Mouse (Mus musculus): ENCODE results near the gene Fam102a. TPM values are rescaled to one million over a fixed set of nuclear protein-coding genes. Genes with fewer than 3 reads are reported as not detected.

Gene Fam102a
- polyA plus RNA-seq, 1 experiment = 1.8 TPM

GRCm38 (mm10) chr2:32551236-32551635 is 16.1 kb downstream of the Fam102a start:
- H3K9me3 ChIP-seq = no peaks in the 10 kb centered on the region
- H3K4me3 ChIP-seq (replicated peaks) = no peak overlapping the region
- peaks cover 42% of the 10 kb centered on the region for H3K4me1 ChIP-seq
- TF ChIP-seq FLI1 (IDR thresholded peaks at IDR 0.05; ENCODE audit: low read length) = no peak
- TF ChIP-seq GATA1 (IDR thresholded peaks at IDR 0.05; ENCODE audit: borderline replicate concordance, low read length) = no peak
- H3K27me3 ChIP-seq (replicated peaks) = peaks cover 45% of the 10 kb centered on the region
- H3K36me3 ChIP-seq (replicated peaks; ENCODE audit: low read length) = no peaks in the 10 kb centered on the region

- Histone ChIP-seq H3K4me3 (replicated peaks) (peak overlapping the region; percentile 77), H3K9me3 (no peaks in the 10 kb centered on the region), H3K27me3 (replicated peaks) (peaks cover 42% of the 10 kb centered on the region), H3K4me1 (peaks cover 45% of the 10 kb centered on the region), H3K36me3 (replicated peaks; ENCODE audit: low read length) (no peaks in the 10 kb centered on the region)
- no peak for TF ChIP-seq GATA1 (IDR thresholded peaks at IDR 0.05; ENCODE audit: borderline replicate concordance, low read length)
Observed at GRCm38 (mm10) chr2:32553592-32554148, 18.5 kb downstream of the Fam102a start.

GRCm38 (mm10) chr2:32555484-32555883 is 20.4 kb downstream of the Fam102a start:
- H3K4me3 ChIP-seq (replicated peaks) = no peak overlapping the region
- H3K9me3 ChIP-seq = no peaks in the 10 kb centered on the region
- no peak for TF ChIP-seq GATA1 (IDR thresholded peaks at IDR 0.05; ENCODE audit: borderline replicate concordance, low read length)
- TF ChIP-seq FLI1 (IDR thresholded peaks at IDR 0.05; ENCODE audit: low read length) = no peak
- H3K27me3 ChIP-seq (replicated peaks) = peaks cover 40% of the 10 kb centered on the region
- H3K4me1 ChIP-seq = peaks cover 36% of the 10 kb centered on the region
- H3K36me3 ChIP-seq (replicated peaks; ENCODE audit: low read length) = no peaks in the 10 kb centered on the region

DNA sequence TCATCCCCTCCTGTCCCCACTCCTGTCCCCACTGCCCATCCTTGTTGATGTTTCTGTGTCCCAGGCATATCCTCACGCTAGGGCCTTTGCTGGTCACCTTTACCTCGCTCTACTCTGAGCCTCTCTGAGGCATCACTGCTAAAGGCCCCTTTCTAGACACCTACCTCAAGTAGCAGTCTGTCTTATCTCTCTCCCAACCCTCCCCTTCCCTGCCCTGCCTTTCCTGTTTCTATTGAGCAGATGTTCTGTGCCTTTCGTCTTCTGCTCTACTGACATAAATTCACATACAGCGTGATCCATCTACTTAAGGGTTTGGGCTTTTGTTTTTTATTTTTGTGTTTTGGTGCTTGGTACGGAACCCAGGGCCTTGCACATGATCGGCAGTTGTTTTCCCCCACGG is 20.9 kb downstream of the Fam102a start:
- Histone ChIP-seq H3K27me3 (replicated peaks) (peaks cover 39% of the 10 kb centered on the region), H3K36me3 (replicated peaks; ENCODE audit: low read length) (no peaks in the 10 kb centered on the region), H3K4me1 (peaks cover 36% of the 10 kb centered on the region), H3K9me3 (no peaks in the 10 kb centered on the region), H3K4me3 (replicated peaks) (no peak overlapping the region)
- TF ChIP-seq FLI1 (IDR thresholded peaks at IDR 0.05; ENCODE audit: low read length) (no peak), GATA1 (IDR thresholded peaks at IDR 0.05; ENCODE audit: borderline replicate concordance, low read length) (no peak)

- TF ChIP-seq GATA1 (IDR thresholded peaks at IDR 0.05; ENCODE audit: borderline replicate concordance, low read length) (no peak), FLI1 (IDR thresholded peaks at IDR 0.05; ENCODE audit: low read length) (no peak)
- Histone ChIP-seq H3K27me3 (replicated peaks) (peaks cover 46% of the 10 kb centered on the region), H3K4me3 (replicated peaks) (peak overlapping the region; percentile 4), H3K4me1 (peaks cover 22% of the 10 kb centered on the region), H3K36me3 (replicated peaks; ENCODE audit: low read length) (no peaks in the 10 kb centered on the region), H3K9me3 (no peaks in the 10 kb centered on the region)
Observed at GRCm38 (mm10) chr2:32559570-32559969, 24.4 kb downstream of the Fam102a start.

DNA sequence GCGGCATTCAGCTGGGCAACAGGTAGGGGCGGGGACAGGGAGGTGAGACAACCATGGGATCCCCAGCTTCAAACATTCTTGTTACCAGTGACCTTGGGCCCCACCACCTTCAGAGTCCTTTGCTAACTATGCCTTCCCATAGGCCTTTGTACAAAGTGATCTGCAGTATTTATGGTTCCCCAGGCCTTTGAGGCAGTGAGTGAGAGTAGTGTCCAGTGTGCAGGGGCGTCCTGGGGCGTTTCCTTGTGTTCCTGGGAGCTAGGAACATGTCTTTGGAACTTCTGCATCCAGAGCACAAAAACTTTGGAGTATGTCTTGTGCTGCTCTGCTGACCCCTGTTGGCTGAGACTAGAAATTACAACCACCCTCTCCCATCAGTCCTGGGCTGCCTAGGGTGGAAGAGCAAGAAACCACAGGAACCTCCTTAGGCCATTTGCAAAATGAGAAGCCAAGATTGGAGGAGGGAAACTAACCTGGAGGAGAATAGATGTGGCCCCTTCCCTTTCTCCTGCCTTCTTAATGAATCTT is 31.5 kb downstream of the Fam102a start:
- peaks cover 35% of the 10 kb centered on the region for H3K27me3 ChIP-seq (replicated peaks)
- H3K36me3 ChIP-seq (replicated peaks; ENCODE audit: low read length) = no peaks in the 10 kb centered on the region

GRCm38 (mm10) chr2:32568149-32568548 is 33.0 kb downstream of the Fam102a start:
- H3K9me3 ChIP-seq = no peaks in the 10 kb centered on the region
- H3K27me3 ChIP-seq (replicated peaks) = peaks cover 27% of the 10 kb centered on the region
- TF ChIP-seq GATA1 (IDR thresholded peaks at IDR 0.05; ENCODE audit: borderline replicate concordance, low read length) = no peak
- no peak for TF ChIP-seq FLI1 (IDR thresholded peaks at IDR 0.05; ENCODE audit: low read length)
- H3K4me1 ChIP-seq = peaks cover 46% of the 10 kb centered on the region
- peaks cover 13% of the 10 kb centered on the region for H3K36me3 ChIP-seq (replicated peaks; ENCODE audit: low read length)
- no peak overlapping the region for H3K4me3 ChIP-seq (replicated peaks)

More for the DNA sequence above, 31.5 kb downstream of the Fam102a start:
- TF ChIP-seq FLI1 (IDR thresholded peaks at IDR 0.05; ENCODE audit: low read length) (no peak), GATA1 (IDR thresholded peaks at IDR 0.05; ENCODE audit: borderline replicate concordance, low read length) (no peak)
- H3K9me3 ChIP-seq = no peaks in the 10 kb centered on the region
- H3K4me3 ChIP-seq (replicated peaks) = no peak overlapping the region
- H3K4me1 ChIP-seq = peaks cover 30% of the 10 kb centered on the region

GRCm38 (mm10) chr2:32568941-32569340 is 33.8 kb downstream of the Fam102a start:
- no peak for TF ChIP-seq FLI1 (IDR thresholded peaks at IDR 0.05; ENCODE audit: low read length)
- TF ChIP-seq GATA1 (IDR thresholded peaks at IDR 0.05; ENCODE audit: borderline replicate concordance, low read length) = no peak
- peaks cover 20% of the 10 kb centered on the region for H3K27me3 ChIP-seq (replicated peaks)
- H3K4me1 ChIP-seq = peaks cover 49% of the 10 kb centered on the region
- no peaks in the 10 kb centered on the region for H3K9me3 ChIP-seq
- H3K4me3 ChIP-seq (replicated peaks) = no peak overlapping the region
- H3K36me3 ChIP-seq (replicated peaks; ENCODE audit: low read length) = peaks cover 21% of the 10 kb centered on the region

DNA sequence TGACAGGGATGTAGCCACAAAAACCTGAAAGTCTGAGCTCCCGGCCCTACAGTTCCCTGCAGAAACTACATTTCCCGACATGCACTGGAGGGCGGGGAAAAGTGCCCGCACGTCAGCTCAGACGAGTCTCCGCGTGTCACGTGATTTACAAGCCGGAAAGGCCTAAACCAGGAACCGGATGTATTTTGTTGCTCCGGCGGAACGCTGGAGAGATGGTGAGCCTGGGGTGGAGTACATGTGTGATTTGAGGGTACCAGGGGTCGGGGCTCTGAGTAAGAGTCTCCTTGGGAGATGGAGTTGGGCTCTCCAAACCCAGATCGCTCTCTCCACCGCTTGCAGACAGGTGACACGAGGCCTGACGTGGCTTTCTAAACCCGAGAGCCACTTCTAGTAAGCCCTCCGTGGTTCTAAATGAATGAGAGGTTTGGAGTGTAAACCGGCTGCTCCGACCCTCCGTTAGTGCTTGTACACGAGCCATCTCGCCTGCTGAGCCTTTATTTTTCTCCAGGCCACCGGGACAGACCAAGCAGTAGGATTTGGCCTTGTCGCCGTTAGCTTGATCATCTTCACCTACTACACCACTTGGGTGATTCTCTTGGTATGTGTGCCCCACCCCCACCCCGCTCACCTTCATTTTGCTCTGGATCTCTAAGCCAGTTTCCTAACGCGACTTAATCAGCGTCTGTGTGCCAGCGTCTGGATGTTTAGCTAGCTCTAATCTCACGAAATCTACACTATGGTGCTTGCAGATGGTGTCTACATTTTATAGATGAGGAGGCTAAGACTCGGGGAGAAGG is 35.8 kb downstream of the Fam102a start, which contains the start of gene Dpm2:
TSS of gene Dpm2 (plus strand) at position 161 of the 797 bp plus-strand sequence.
- Histone ChIP-seq H3K4me1 (peaks cover 63% of the 10 kb centered on the region), H3K36me3 (replicated peaks; ENCODE audit: low read length) (peaks cover 28% of the 10 kb centered on the region), H3K4me3 (replicated peaks) (peak within 1 kb of the TSS; percentile 96), H3K27me3 (replicated peaks) (peaks cover 14% of the 10 kb centered on the region), H3K9me3 (no peaks in the 10 kb centered on the region)
- no peak for TF ChIP-seq GATA1 (IDR thresholded peaks at IDR 0.05; ENCODE audit: borderline replicate concordance, low read length)
- peak; percentile 65 for TF ChIP-seq FLI1 (IDR thresholded peaks at IDR 0.05; ENCODE audit: low read length)

GRCm38 (mm10) chr2:32572196-32572595 is 37.1 kb downstream of the Fam102a start:
- peak overlapping the region; percentile 44 for H3K4me3 ChIP-seq (replicated peaks)
- H3K27me3 ChIP-seq (replicated peaks) = peaks cover 23% of the 10 kb centered on the region
- H3K36me3 ChIP-seq (replicated peaks; ENCODE audit: low read length) = peaks cover 28% of the 10 kb centered on the region
- peaks cover 58% of the 10 kb centered on the region for H3K4me1 ChIP-seq
- no peaks in the 10 kb centered on the region for H3K9me3 ChIP-seq
- no peak for TF ChIP-seq FLI1 (IDR thresholded peaks at IDR 0.05; ENCODE audit: low read length)
- no peak for TF ChIP-seq GATA1 (IDR thresholded peaks at IDR 0.05; ENCODE audit: borderline replicate concordance, low read length)
